Mouse (Mus musculus) lung, postnatal 10 days (tissue): Measurements from ENCODE around the gene Rbm44.

ENCODE experiments used
- DNase-seq: peaks from one replicate; pipeline ENCODE4 v3.0.0; 2021

Rbm44 gene

DNA sequence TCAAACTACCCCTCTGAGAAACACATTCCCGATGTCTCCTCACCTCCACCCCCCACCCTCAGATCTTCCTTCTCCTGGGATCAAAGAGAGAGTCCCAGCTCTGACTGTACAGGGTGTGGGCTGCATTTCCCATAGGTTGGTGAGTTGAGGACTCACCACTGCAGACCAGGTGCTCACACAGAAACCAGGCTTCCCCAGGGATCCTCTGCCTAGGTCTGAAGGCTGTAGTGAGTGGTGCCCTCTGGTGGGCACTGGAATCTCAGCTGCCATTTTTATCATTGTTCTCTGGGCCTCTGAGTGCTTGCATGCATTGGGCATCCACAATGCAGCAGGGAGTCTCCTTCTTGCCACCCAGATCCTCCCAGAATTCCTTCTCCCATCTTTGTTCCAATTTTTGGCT is 66.2 kb downstream of the Rbm44 start:
- DNase-seq = peak; percentile 66

DNA sequence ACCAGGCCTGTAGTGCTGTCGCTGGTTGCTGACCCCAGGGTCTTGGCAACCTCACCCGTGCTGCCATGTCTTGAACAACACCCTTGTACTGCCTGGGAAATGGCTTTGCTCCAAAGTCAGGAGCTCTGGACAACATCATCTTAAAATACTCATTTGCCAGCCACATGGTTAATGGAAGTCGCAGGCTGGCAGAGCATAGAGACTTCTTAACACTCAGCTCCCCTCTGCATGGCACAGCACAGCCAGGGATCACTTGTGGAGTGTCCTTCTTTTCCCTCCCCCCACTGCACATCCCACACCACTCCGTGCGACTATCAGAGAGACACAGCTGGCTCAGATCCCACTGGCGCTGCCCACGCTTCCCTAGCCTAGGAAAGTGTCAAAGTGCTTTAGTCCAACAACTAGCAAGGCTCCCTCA is 66.7 kb downstream of the Rbm44 start:
- DNase-seq = peak; percentile 65

DNA sequence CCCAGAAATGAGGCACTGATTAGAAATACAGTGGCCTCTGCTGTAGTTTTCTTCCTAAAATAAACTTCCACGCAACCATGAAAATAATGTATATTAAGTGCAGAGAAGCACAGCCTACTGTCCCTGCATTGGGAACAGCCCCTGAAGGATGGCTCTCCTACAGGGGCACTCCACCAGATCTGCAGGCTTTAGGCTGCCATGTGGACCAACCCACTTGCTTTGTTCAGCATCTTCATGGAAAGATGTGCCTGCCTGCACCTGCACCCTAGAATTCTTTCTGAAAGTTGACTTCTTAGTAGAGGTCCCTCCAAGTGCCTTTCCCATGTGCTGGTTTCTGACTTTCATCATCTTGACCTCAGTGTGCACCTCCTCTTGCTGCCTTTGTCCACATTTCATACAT is 70.4 kb downstream of the Rbm44 start:
- no peak for DNase-seq

DNA sequence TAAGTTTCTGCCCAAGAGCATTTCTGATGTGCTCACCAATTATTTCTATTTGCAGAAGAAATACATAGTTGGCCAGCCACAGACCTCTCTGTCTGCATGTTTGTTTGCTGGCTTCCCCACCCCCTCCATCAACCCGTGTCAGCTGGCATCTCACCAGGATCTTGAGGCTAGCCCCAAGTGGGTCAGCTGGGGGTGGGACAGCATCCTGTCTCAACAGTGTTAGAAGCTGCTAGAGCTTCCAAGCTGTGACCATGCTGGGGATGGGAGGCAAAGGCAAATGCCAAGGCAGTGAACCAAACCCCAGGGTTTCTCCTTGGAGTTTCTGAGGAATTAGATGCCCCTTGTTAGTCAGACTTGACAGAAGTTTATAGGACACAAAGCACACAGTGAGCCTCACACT is 71.1 kb downstream of the Rbm44 start:
- DNase-seq = peak; percentile 80

DNA sequence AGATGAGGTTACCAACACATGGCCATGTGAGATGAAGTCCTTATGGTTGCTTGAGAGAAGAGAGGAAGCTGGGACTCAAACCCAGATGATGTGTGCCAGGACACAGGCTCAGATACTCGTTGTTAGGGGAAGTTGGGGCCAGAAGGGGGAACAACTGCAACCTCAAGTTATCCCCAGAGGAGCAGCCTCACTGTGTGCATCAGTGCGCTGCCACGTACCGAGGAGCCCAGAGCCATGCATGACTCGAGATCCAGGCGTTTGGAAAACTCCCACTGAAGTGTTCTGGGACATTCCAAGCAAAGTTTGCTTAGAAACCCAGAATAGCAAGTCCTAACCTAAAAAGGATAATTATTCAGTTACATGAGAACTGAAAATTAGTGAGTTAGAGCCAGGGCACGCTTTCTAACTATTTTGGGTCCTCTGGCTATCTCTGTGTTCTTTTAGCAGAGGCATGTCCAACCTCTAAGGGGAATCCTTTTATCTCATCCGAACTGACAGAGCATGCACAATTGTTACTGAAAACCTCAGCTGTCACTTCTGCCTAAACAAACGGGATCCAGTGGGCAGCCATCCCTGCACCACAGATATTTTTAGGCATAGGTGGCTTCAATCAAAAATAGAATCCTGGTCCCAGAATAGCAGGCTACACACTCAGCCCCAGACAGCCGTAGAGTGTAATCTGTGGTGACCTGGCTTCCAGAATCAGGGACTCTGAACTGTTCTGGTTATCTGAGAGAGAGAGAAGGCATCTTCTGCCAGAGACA is 71.8 kb downstream of the Rbm44 start:
- peak; percentile 46 for DNase-seq

- no peak for DNase-seq
Observed at GRCm38 (mm10) chr1:91219641-91220321, 74.9 kb downstream of the Rbm44 start.

- no peak for DNase-seq
Observed at GRCm38 (mm10) chr1:91220322-91220672, 75.4 kb downstream of the Rbm44 start.
